Mouse (Mus musculus): ENCODE measurements at regions not wholly inside any gene's neighbourhood (a gene's known extent, or its start where the extent isn't known, plus 50 kb on each side); places are given as distances from the start of the nearest gene placed in this dataset.

GRCm38 (mm10) chr6:98754487-98754886 is 411.9 kb upstream of the Gm765 start:
- no peak for DNase-seq
- TF ChIP-seq POLR2A (IDR thresholded peaks at IDR 0.05; ENCODE audit: borderline replicate concordance, insufficient read depth, low read length) (no peak), CTCF (IDR thresholded peaks at IDR 0.05; ENCODE audit: borderline replicate concordance, insufficient read depth, low read depth, low read length) (no peak)
- Histone ChIP-seq H3K27me3 (ENCODE audit: control insufficient read depth, insufficient read depth, low read length) (no peaks in the 10 kb centered on the region), H3K27ac (ENCODE audit: insufficient read depth, low read length) (no peak overlapping the region), H3K4me3 (replicated peaks; ENCODE audit: insufficient read depth, low read depth, low read length) (no peak overlapping the region), H3K4me1 (ENCODE audit: control insufficient read depth, insufficient read depth, low read length) (no peaks in the 10 kb centered on the region)
- WGBS = 54% methylated on average over 2 of the region's 2 CpGs

- TF ChIP-seq POLR2A (IDR thresholded peaks at IDR 0.05; ENCODE audit: borderline replicate concordance, insufficient read depth, low read length) = no peak
- no peak for TF ChIP-seq CTCF (IDR thresholded peaks at IDR 0.05; ENCODE audit: borderline replicate concordance, insufficient read depth, low read depth, low read length)
- Histone ChIP-seq H3K27me3 (ENCODE audit: control insufficient read depth, insufficient read depth, low read length) (no peaks in the 10 kb centered on the region), H3K4me1 (ENCODE audit: control insufficient read depth, insufficient read depth, low read length) (no peaks in the 10 kb centered on the region), H3K27ac (ENCODE audit: insufficient read depth, low read length) (no peak overlapping the region), H3K4me3 (replicated peaks; ENCODE audit: insufficient read depth, low read depth, low read length) (no peak overlapping the region)
- WGBS = 73% methylated on average over 4 of the region's 4 CpGs
- DNase-seq = no peak
Measured at GRCm38 (mm10) chr6:98748618-98749017, 406.1 kb upstream of the Gm765 start.

GRCm38 (mm10) chr6:98746976-98747375 is 404.4 kb upstream of the Gm765 start:
- no peak overlapping the region for H3K27ac ChIP-seq (ENCODE audit: insufficient read depth, low read length)
- DNase-seq = no peak
- WGBS = 10% methylated on average over 8 of the region's 8 CpGs
- no peaks in the 10 kb centered on the region for H3K4me1 ChIP-seq (ENCODE audit: control insufficient read depth, insufficient read depth, low read length)
- H3K4me3 ChIP-seq (replicated peaks; ENCODE audit: insufficient read depth, low read depth, low read length) = no peak overlapping the region
- no peaks in the 10 kb centered on the region for H3K27me3 ChIP-seq (ENCODE audit: control insufficient read depth, insufficient read depth, low read length)
- TF ChIP-seq POLR2A (IDR thresholded peaks at IDR 0.05; ENCODE audit: borderline replicate concordance, insufficient read depth, low read length) (no peak), CTCF (IDR thresholded peaks at IDR 0.05; ENCODE audit: borderline replicate concordance, insufficient read depth, low read depth, low read length) (no peak)

GRCm38 (mm10) chr6:98740447-98740846 is 397.9 kb upstream of the Gm765 start:
- Histone ChIP-seq H3K4me1 (ENCODE audit: control insufficient read depth, insufficient read depth, low read length) (no peaks in the 10 kb centered on the region), H3K27me3 (ENCODE audit: control insufficient read depth, insufficient read depth, low read length) (no peaks in the 10 kb centered on the region), H3K4me3 (replicated peaks; ENCODE audit: insufficient read depth, low read depth, low read length) (no peak overlapping the region), H3K27ac (ENCODE audit: insufficient read depth, low read length) (no peak overlapping the region)
- WGBS = 85% methylated on average over 2 of the region's 2 CpGs
- no peak for DNase-seq
- TF ChIP-seq CTCF (IDR thresholded peaks at IDR 0.05; ENCODE audit: borderline replicate concordance, insufficient read depth, low read depth, low read length) = no peak
- no peak for TF ChIP-seq POLR2A (IDR thresholded peaks at IDR 0.05; ENCODE audit: borderline replicate concordance, insufficient read depth, low read length)

GRCm38 (mm10) chr6:98731010-98731530 is 388.5 kb upstream of the Gm765 start:
- Histone ChIP-seq H3K4me3 (replicated peaks; ENCODE audit: insufficient read depth, low read depth, low read length) (no peak overlapping the region), H3K4me1 (ENCODE audit: control insufficient read depth, insufficient read depth, low read length) (no peaks in the 10 kb centered on the region), H3K27ac (ENCODE audit: insufficient read depth, low read length) (no peak overlapping the region), H3K27me3 (ENCODE audit: control insufficient read depth, insufficient read depth, low read length) (no peaks in the 10 kb centered on the region)
- no peak for DNase-seq
- no peak for TF ChIP-seq POLR2A (IDR thresholded peaks at IDR 0.05; ENCODE audit: borderline replicate concordance, insufficient read depth, low read length)
- TF ChIP-seq CTCF (IDR thresholded peaks at IDR 0.05; ENCODE audit: borderline replicate concordance, insufficient read depth, low read depth, low read length) = no peak

GRCm38 (mm10) chr6:98726605-98727144 is 384.1 kb upstream of the Gm765 start:
- WGBS = 90% methylated on average over 5 of the region's 5 CpGs
- H3K4me1 ChIP-seq (ENCODE audit: control insufficient read depth, insufficient read depth, low read length) = no peaks in the 10 kb centered on the region

GRCm38 (mm10) chr6:98704887-98705622 is 362.5 kb upstream of the Gm765 start:
- Histone ChIP-seq H3K27me3 (ENCODE audit: control insufficient read depth, insufficient read depth, low read length) (no peaks in the 10 kb centered on the region), H3K27ac (ENCODE audit: insufficient read depth, low read length) (no peak overlapping the region), H3K4me3 (replicated peaks; ENCODE audit: insufficient read depth, low read depth, low read length) (no peak overlapping the region), H3K4me1 (ENCODE audit: control insufficient read depth, insufficient read depth, low read length) (no peaks in the 10 kb centered on the region)
- no peak for TF ChIP-seq CTCF (IDR thresholded peaks at IDR 0.05; ENCODE audit: borderline replicate concordance, insufficient read depth, low read depth, low read length)
- TF ChIP-seq POLR2A (IDR thresholded peaks at IDR 0.05; ENCODE audit: borderline replicate concordance, insufficient read depth, low read length) = no peak
- DNase-seq = no peak
- WGBS = 62% methylated on average over 14 of the region's 14 CpGs

More at GRCm38 (mm10) chr6:98726605-98727144, 384.1 kb upstream of the Gm765 start:
- no peak overlapping the region for H3K4me3 ChIP-seq (replicated peaks; ENCODE audit: insufficient read depth, low read depth, low read length)
- H3K27me3 ChIP-seq (ENCODE audit: control insufficient read depth, insufficient read depth, low read length) = no peaks in the 10 kb centered on the region
- DNase-seq = no peak
- H3K27ac ChIP-seq (ENCODE audit: insufficient read depth, low read length) = no peak overlapping the region
- no peak for TF ChIP-seq POLR2A (IDR thresholded peaks at IDR 0.05; ENCODE audit: borderline replicate concordance, insufficient read depth, low read length)
- TF ChIP-seq CTCF (IDR thresholded peaks at IDR 0.05; ENCODE audit: borderline replicate concordance, insufficient read depth, low read depth, low read length) = no peak

GRCm38 (mm10) chr6:98697571-98697970 is 355.0 kb upstream of the Gm765 start:
- Histone ChIP-seq H3K4me1 (ENCODE audit: control insufficient read depth, insufficient read depth, low read length) (no peaks in the 10 kb centered on the region), H3K27me3 (ENCODE audit: control insufficient read depth, insufficient read depth, low read length) (no peaks in the 10 kb centered on the region), H3K27ac (ENCODE audit: insufficient read depth, low read length) (no peak overlapping the region), H3K4me3 (replicated peaks; ENCODE audit: insufficient read depth, low read depth, low read length) (no peak overlapping the region)
- DNase-seq = no peak
- no peak for TF ChIP-seq CTCF (IDR thresholded peaks at IDR 0.05; ENCODE audit: borderline replicate concordance, insufficient read depth, low read depth, low read length)
- TF ChIP-seq POLR2A (IDR thresholded peaks at IDR 0.05; ENCODE audit: borderline replicate concordance, insufficient read depth, low read length) = no peak
- WGBS = 43% methylated on average over 7 of the region's 7 CpGs

All from cerebellum, adult 2 months (tissue).